21 mouse cellular contexts compared by ENCODE assay signal in genomic region chr11:20968341-20968740, GRCm38 (mm10).
A peak's percentile ranks its signal among the peaks of the same experiment; 100 is the strongest.
DNase-seq lines count a peak whose midpoint lies in the region; ATAC-seq lines count a peak whose summit lies in the region.
"Had no signal": no experiment of that assay in that cellular context is flagged by ENCODE, and none has a peak within 500 bp of the region (broad histone marks: within the 10 kb centered on the region; RNA-seq: fewer than 3 reads in every experiment).

No protein-coding gene starts in this region.

- peaks cover 4% of the 10 kb centered on the region; the same call in 1 of the 2 replicates for H3K9me3 ChIP-seq in forebrain, embryonic 10.5 days
- no peaks in the 10 kb centered on the region for H3K9me3 ChIP-seq in forebrain, embryonic 12.5 days
- H3K9me3 ChIP-seq in kidney, embryonic 15.5 days (replicated peaks) = no peaks in the 10 kb centered on the region
- H3K9me3 ChIP-seq in forebrain, embryonic 16.5 days (ENCODE audit: control insufficient read depth, low read length) = no peaks in the 10 kb centered on the region
- H3K9me3 ChIP-seq: embryonic facial prominence, embryonic 13.5 days; stomach, embryonic 15.5 days had no signal

- no peak overlapping the region for H3K4me3 ChIP-seq in forebrain, embryonic 10.5 days
- H3K4me3 ChIP-seq in forebrain, embryonic 12.5 days (replicated peaks) = no peak overlapping the region
- H3K4me3 ChIP-seq in kidney, embryonic 15.5 days (replicated peaks) = no peak overlapping the region
- H3K4me3 ChIP-seq in forebrain, embryonic 16.5 days (replicated peaks; ENCODE audit: low read length) = no peak overlapping the region
- H3K4me3 ChIP-seq: embryonic facial prominence, embryonic 13.5 days; heart, embryonic 13.5 days; layer of hippocampus, adult 2 months; left cerebral cortex, adult 2 months; limb, embryonic 12.5 days; myocyte; stomach, embryonic 15.5 days had no signal

- H3K4me2 ChIP-seq in forebrain, embryonic 12.5 days = no peak overlapping the region
- no peak overlapping the region for H3K4me2 ChIP-seq in kidney, embryonic 15.5 days
- H3K4me2 ChIP-seq in forebrain, embryonic 16.5 days (ENCODE audit: low read length) = no peak overlapping the region
- H3K4me2 ChIP-seq: embryonic facial prominence, embryonic 13.5 days; heart, embryonic 13.5 days; limb, embryonic 12.5 days; stomach, embryonic 15.5 days had no signal

- 0 out of 2 replicates have a peak overlapping the region, but pooled peaks have one; percentile 11 for H3K27ac ChIP-seq in forebrain, embryonic 10.5 days
- H3K27ac ChIP-seq in forebrain, embryonic 12.5 days = no peak overlapping the region
- no peak overlapping the region for H3K27ac ChIP-seq in kidney, embryonic 15.5 days
- no peak overlapping the region for H3K27ac ChIP-seq in forebrain, embryonic 16.5 days (ENCODE audit: low read length)
- H3K27ac ChIP-seq: embryonic facial prominence, embryonic 13.5 days; heart, embryonic 13.5 days; layer of hippocampus, adult 2 months; left cerebral cortex, adult 2 months; limb, embryonic 12.5 days; stomach, embryonic 15.5 days had no signal

- no peak for DNase-seq in forebrain, embryonic 10.5 days (ENCODE audit: extremely low spot score, low spot score)
- peak; percentile 21 for DNase-seq in kidney, adult 9 months
- peak; percentile 38 for DNase-seq in 3T3-L1 (ENCODE audit: low read depth, low spot score)
- no peak for DNase-seq in cerebellum, adult 9-10 months
- DNase-seq: adrenal gland, adult 2 months; cerebellum, adult 18-20 months; gastrocnemius, postnatal 25 days; heart, postnatal 4 days; kidney, adult 18-20 months; spleen, adult 18-20 months had no signal

- 68% methylated on average over 2 of the region's 2 CpGs for WGBS in forebrain, embryonic 10.5 days
- 39% methylated on average over 2 of the region's 2 CpGs for WGBS in forebrain, embryonic 12.5 days
- 85% methylated on average over 2 of the region's 2 CpGs for WGBS in kidney, embryonic 15.5 days
- WGBS in forebrain, embryonic 16.5 days = 27% methylated on average over 2 of the region's 2 CpGs

- ATAC-seq in forebrain, embryonic 12.5 days (ENCODE audit: low FRiP score) = no peak
- no peak for ATAC-seq in kidney, embryonic 15.5 days (replicated peaks; ENCODE audit: low FRiP score)
- ATAC-seq in forebrain, embryonic 16.5 days = peak; percentile 33; the same call in 1 of the 2 replicates
- ATAC-seq in CD4-positive, CD25-positive, alpha-beta regulatory T cell, adult 4 months = no peak

- no peak overlapping the region for H3K9ac ChIP-seq in forebrain, embryonic 12.5 days
- H3K9ac ChIP-seq in kidney, embryonic 15.5 days = no peak overlapping the region
- no peak overlapping the region for H3K9ac ChIP-seq in forebrain, embryonic 16.5 days (replicated peaks; ENCODE audit: low read depth, low read length)
- H3K9ac ChIP-seq: embryonic facial prominence, embryonic 13.5 days; heart, embryonic 13.5 days; limb, embryonic 12.5 days; stomach, embryonic 15.5 days had no signal

- H3K4me1 ChIP-seq in forebrain, embryonic 10.5 days = peaks cover 15% of the 10 kb centered on the region
- peaks cover 16% of the 10 kb centered on the region for H3K4me1 ChIP-seq in forebrain, embryonic 12.5 days
- H3K4me1 ChIP-seq in kidney, embryonic 15.5 days = no peaks in the 10 kb centered on the region
- no peaks in the 10 kb centered on the region; the same call in 1 of the 2 replicates for H3K4me1 ChIP-seq in forebrain, embryonic 16.5 days (replicated peaks; ENCODE audit: control insufficient read depth, insufficient read depth, low read length)
- H3K4me1 ChIP-seq: heart, embryonic 13.5 days; stomach, embryonic 15.5 days had no signal

- no peaks in the 10 kb centered on the region for H3K27me3 ChIP-seq in forebrain, embryonic 10.5 days (ENCODE audit: poor library complexity, severe bottlenecking)
- no peaks in the 10 kb centered on the region for H3K27me3 ChIP-seq in forebrain, embryonic 12.5 days
- no peaks in the 10 kb centered on the region for H3K27me3 ChIP-seq in kidney, embryonic 15.5 days
- no peaks in the 10 kb centered on the region for H3K27me3 ChIP-seq in forebrain, embryonic 16.5 days (replicated peaks; ENCODE audit: control insufficient read depth, insufficient read depth, low read length)
- H3K27me3 ChIP-seq: embryonic facial prominence, embryonic 13.5 days; heart, embryonic 13.5 days; limb, embryonic 12.5 days; stomach, embryonic 15.5 days had no signal

- no peaks in the 10 kb centered on the region for H3K36me3 ChIP-seq in forebrain, embryonic 10.5 days (replicated peaks)
- no peaks in the 10 kb centered on the region for H3K36me3 ChIP-seq in forebrain, embryonic 12.5 days (replicated peaks)
- no peaks in the 10 kb centered on the region for H3K36me3 ChIP-seq in kidney, embryonic 15.5 days
- H3K36me3 ChIP-seq in forebrain, embryonic 16.5 days (ENCODE audit: control insufficient read depth, insufficient read depth) = no peaks in the 10 kb centered on the region
- H3K36me3 ChIP-seq: embryonic facial prominence, embryonic 13.5 days; heart, embryonic 13.5 days; limb, embryonic 12.5 days; stomach, embryonic 15.5 days had no signal

Comparison
In these comparisons a context has a peak if more than half of its experiments do, and no peak if none do; other contexts are left out.
1. DNase-seq: peak in kidney, adult 9 months (single experiment) and 3T3-L1 (single experiment); none in forebrain, embryonic 10.5 days (single experiment) and cerebellum, adult 9-10 months (single experiment).